Mouse (Mus musculus): Measurements from ENCODE around the gene Kctd5. TPM values are rescaled to one million over a fixed set of nuclear protein-coding genes. Genes with fewer than 3 reads are reported as not detected.

The Kctd5 gene
- polyA plus RNA-seq, 1 experiment, result 15.9 TPM

GRCm38 (mm10) chr17:24077101-24077500, 3.8 kb upstream of the Kctd5 start:
- no peak overlapping the region for H3K27ac ChIP-seq (ENCODE audit: insufficient read depth, low read depth, low read length)
- H3K4me3 ChIP-seq (ENCODE audit: insufficient read depth, low read length), result no peak overlapping the region
- peaks cover under 1% of the 10 kb centered on the region; the same call in 1 of the 2 replicates for H3K4me1 ChIP-seq (ENCODE audit: control insufficient read depth, insufficient read depth, low read length)
- no peak for TF ChIP-seq POLR2A (IDR thresholded peaks at IDR 0.05; ENCODE audit: borderline replicate concordance, low read depth, low read length)
- TF ChIP-seq CTCF (IDR thresholded peaks at IDR 0.05; ENCODE audit: low read depth, low read length), result no peak

- Histone ChIP-seq H3K4me1 (ENCODE audit: control insufficient read depth, insufficient read depth, low read length) (peaks cover 27% of the 10 kb centered on the region), H3K27ac (ENCODE audit: insufficient read depth, low read depth, low read length) (no peak overlapping the region), H3K4me3 (ENCODE audit: insufficient read depth, low read length) (no peak overlapping the region)
- TF ChIP-seq POLR2A (IDR thresholded peaks at IDR 0.05; ENCODE audit: borderline replicate concordance, low read depth, low read length) (no peak), CTCF (IDR thresholded peaks at IDR 0.05; ENCODE audit: low read depth, low read length) (no peak)
Observed at GRCm38 (mm10) chr17:24069531-24069930, 3.8 kb downstream of the Kctd5 start.

GRCm38 (mm10) chr17:24068271-24068670, 5.0 kb downstream of the Kctd5 start:
- no peak overlapping the region for H3K4me3 ChIP-seq (ENCODE audit: insufficient read depth, low read length)
- no peak overlapping the region for H3K27ac ChIP-seq (ENCODE audit: insufficient read depth, low read depth, low read length)
- TF ChIP-seq POLR2A (IDR thresholded peaks at IDR 0.05; ENCODE audit: borderline replicate concordance, low read depth, low read length), result no peak
- no peak for TF ChIP-seq CTCF (IDR thresholded peaks at IDR 0.05; ENCODE audit: low read depth, low read length)
- peaks cover 27% of the 10 kb centered on the region for H3K4me1 ChIP-seq (ENCODE audit: control insufficient read depth, insufficient read depth, low read length)

- H3K4me1 ChIP-seq (ENCODE audit: control insufficient read depth, insufficient read depth, low read length), result no peaks in the 10 kb centered on the region
- H3K4me3 ChIP-seq (ENCODE audit: insufficient read depth, low read length), result no peak overlapping the region
- H3K27ac ChIP-seq (ENCODE audit: insufficient read depth, low read depth, low read length), result no peak overlapping the region
- TF ChIP-seq CTCF (IDR thresholded peaks at IDR 0.05; ENCODE audit: low read depth, low read length), result no peak
- no peak for TF ChIP-seq POLR2A (IDR thresholded peaks at IDR 0.05; ENCODE audit: borderline replicate concordance, low read depth, low read length)
Observed at GRCm38 (mm10) chr17:24062459-24063155, 10.7 kb downstream of the Kctd5 start.

GRCm38 (mm10) chr17:24057730-24058245, 15.5 kb downstream of the Kctd5 start:
- Histone ChIP-seq H3K4me1 (ENCODE audit: control insufficient read depth, insufficient read depth, low read length) (no peaks in the 10 kb centered on the region), H3K27ac (ENCODE audit: insufficient read depth, low read depth, low read length) (no peak overlapping the region), H3K4me3 (ENCODE audit: insufficient read depth, low read length) (no peak overlapping the region)
- TF ChIP-seq POLR2A (IDR thresholded peaks at IDR 0.05; ENCODE audit: borderline replicate concordance, low read depth, low read length) (no peak), CTCF (IDR thresholded peaks at IDR 0.05; ENCODE audit: low read depth, low read length) (no peak)

GRCm38 (mm10) chr17:24056636-24057625, 16.4 kb downstream of the Kctd5 start:
- TF ChIP-seq POLR2A (IDR thresholded peaks at IDR 0.05; ENCODE audit: borderline replicate concordance, low read depth, low read length) (no peak), CTCF (IDR thresholded peaks at IDR 0.05; ENCODE audit: low read depth, low read length) (no peak)
- Histone ChIP-seq H3K27ac (ENCODE audit: insufficient read depth, low read depth, low read length) (no peak overlapping the region), H3K4me1 (ENCODE audit: control insufficient read depth, insufficient read depth, low read length) (no peaks in the 10 kb centered on the region), H3K4me3 (ENCODE audit: insufficient read depth, low read length) (no peak overlapping the region)

GRCm38 (mm10) chr17:24049008-24049407, 24.3 kb downstream of the Kctd5 start:
- H3K4me1 ChIP-seq (ENCODE audit: control insufficient read depth, insufficient read depth, low read length), result no peaks in the 10 kb centered on the region
- no peak overlapping the region for H3K27ac ChIP-seq (ENCODE audit: insufficient read depth, low read depth, low read length)
- H3K4me3 ChIP-seq (ENCODE audit: insufficient read depth, low read length), result no peak overlapping the region
- TF ChIP-seq POLR2A (IDR thresholded peaks at IDR 0.05; ENCODE audit: borderline replicate concordance, low read depth, low read length) (no peak), CTCF (IDR thresholded peaks at IDR 0.05; ENCODE audit: low read depth, low read length) (no peak)

- H3K27ac ChIP-seq (ENCODE audit: insufficient read depth, low read depth, low read length), result no peak overlapping the region
- H3K4me1 ChIP-seq (ENCODE audit: control insufficient read depth, insufficient read depth, low read length), result no peaks in the 10 kb centered on the region
- TF ChIP-seq POLR2A (IDR thresholded peaks at IDR 0.05; ENCODE audit: borderline replicate concordance, low read depth, low read length), result no peak
- no peak for TF ChIP-seq CTCF (IDR thresholded peaks at IDR 0.05; ENCODE audit: low read depth, low read length)
- no peak overlapping the region for H3K4me3 ChIP-seq (ENCODE audit: insufficient read depth, low read length)
Observed at GRCm38 (mm10) chr17:24048053-24048452, 25.2 kb downstream of the Kctd5 start.

GRCm38 (mm10) chr17:24046026-24046425, 27.3 kb downstream of the Kctd5 start:
- TF ChIP-seq POLR2A (IDR thresholded peaks at IDR 0.05; ENCODE audit: borderline replicate concordance, low read depth, low read length), result no peak
- TF ChIP-seq CTCF (IDR thresholded peaks at IDR 0.05; ENCODE audit: low read depth, low read length), result no peak
- Histone ChIP-seq H3K4me1 (ENCODE audit: control insufficient read depth, insufficient read depth, low read length) (no peaks in the 10 kb centered on the region), H3K4me3 (ENCODE audit: insufficient read depth, low read length) (no peak overlapping the region), H3K27ac (ENCODE audit: insufficient read depth, low read depth, low read length) (no peak overlapping the region)

All from bone marrow macrophage, adult 2 months (primary cell).